In the genomic region with DNA sequence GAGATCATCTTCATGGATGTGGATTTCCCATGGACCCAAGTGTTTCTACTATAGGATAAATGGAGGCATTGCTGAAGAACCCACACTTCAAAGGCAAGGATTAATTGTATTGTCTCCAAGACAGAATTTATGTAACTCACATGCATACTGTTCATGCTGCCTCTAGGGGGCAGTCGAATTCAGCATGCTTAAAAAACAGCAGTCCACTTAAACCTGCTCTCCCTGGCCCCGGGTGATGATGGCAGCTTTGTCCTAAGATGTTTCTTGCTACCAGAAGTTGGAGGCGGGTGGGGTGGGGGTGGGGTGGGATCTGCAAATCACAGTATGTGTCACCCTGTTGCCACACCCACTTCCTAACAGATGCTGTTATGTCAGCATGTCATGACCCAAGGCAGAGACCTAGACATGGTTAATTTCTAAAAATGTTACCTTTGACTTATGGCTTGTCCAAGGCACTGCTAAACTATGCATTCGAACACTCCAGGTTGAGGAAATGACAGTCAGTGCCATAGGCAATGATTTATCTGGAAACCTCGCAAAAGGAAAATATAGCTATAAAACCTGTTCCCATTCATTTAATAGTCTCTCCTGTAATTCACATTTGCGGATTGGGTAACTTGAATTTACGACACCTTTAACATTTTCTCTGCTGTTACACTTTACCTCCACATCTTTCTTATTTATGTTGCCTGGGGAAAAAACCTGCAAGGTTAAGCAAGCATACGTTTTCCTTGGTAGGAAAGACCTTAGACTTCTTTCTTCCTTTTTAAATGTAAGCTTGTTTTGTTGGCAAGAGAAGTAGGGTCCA, we compare ENCODE assay signal across 10 mouse cellular contexts.
DNase-seq lines count a peak whose midpoint lies in the region; ATAC-seq lines count a peak whose summit lies in the region.
"Had no signal": no experiment of that assay in that cellular context is flagged by ENCODE, and none has a peak within 500 bp of the region (broad histone marks: within the 10 kb centered on the region; RNA-seq: fewer than 3 reads in every experiment).

No protein-coding gene starts in this region.

- no peaks in the 10 kb centered on the region for H3K4me1 ChIP-seq in embryonic facial prominence, embryonic 14.5 days (ENCODE audit: control insufficient read depth, insufficient read depth, low read length)
- H3K4me1 ChIP-seq in neural tube, embryonic 11.5 days (ENCODE audit: control insufficient read depth, insufficient read depth, low read length): no peaks in the 10 kb centered on the region
- H3K4me1 ChIP-seq: stomach, embryonic 15.5 days had no signal

- no peak overlapping the region for H3K4me3 ChIP-seq in embryonic facial prominence, embryonic 14.5 days (ENCODE audit: low read depth, low read length)
- H3K4me3 ChIP-seq in neural tube, embryonic 11.5 days (ENCODE audit: low read depth, low read length): no peak overlapping the region
- H3K4me3 ChIP-seq: limb, embryonic 12.5 days; stomach, embryonic 15.5 days had no signal

- no peak for ATAC-seq in embryonic facial prominence, embryonic 14.5 days (ENCODE audit: low read depth)
- no peak for ATAC-seq in neural tube, embryonic 11.5 days (ENCODE audit: insufficient read depth, low FRiP score, low TSS enrichment)

- no peak overlapping the region for H3K9ac ChIP-seq in embryonic facial prominence, embryonic 14.5 days (ENCODE audit: low read depth, low read length)
- no peak overlapping the region for H3K9ac ChIP-seq in neural tube, embryonic 11.5 days (ENCODE audit: low read length)
- H3K9ac ChIP-seq: limb, embryonic 12.5 days; stomach, embryonic 15.5 days had no signal

- no peak overlapping the region for H3K4me2 ChIP-seq in embryonic facial prominence, embryonic 14.5 days (ENCODE audit: low read depth, low read length)
- no peak overlapping the region for H3K4me2 ChIP-seq in neural tube, embryonic 11.5 days (ENCODE audit: low read depth)
- H3K4me2 ChIP-seq: limb, embryonic 12.5 days; stomach, embryonic 15.5 days had no signal

- intact Hi-C loops in heart, postnatal 25 days (cut with DNase I): loop anchor here (5.0 to 10.0 kb wide), 3 partner anchors 417 to 1355 kb away; no protein-coding TSS in a partner anchor

- H3K27ac ChIP-seq in embryonic facial prominence, embryonic 14.5 days (replicated peaks; ENCODE audit: low read depth, low read length): no peak overlapping the region
- no peak overlapping the region for H3K27ac ChIP-seq in neural tube, embryonic 11.5 days (ENCODE audit: low read depth, low read length)
- H3K27ac ChIP-seq: limb, embryonic 12.5 days; stomach, embryonic 15.5 days had no signal

- no peaks in the 10 kb centered on the region for H3K9me3 ChIP-seq in embryonic facial prominence, embryonic 14.5 days (ENCODE audit: control insufficient read depth, low read length)
- H3K9me3 ChIP-seq in neural tube, embryonic 11.5 days (ENCODE audit: control insufficient read depth, low read length): no peaks in the 10 kb centered on the region
- H3K9me3 ChIP-seq: limb, embryonic 12.5 days; stomach, embryonic 15.5 days had no signal

- peak; percentile 8 for DNase-seq in gastrocnemius, postnatal 10 days
- no peak for DNase-seq in gastrocnemius, postnatal 25 days
- peak; percentile 42 for DNase-seq in testis, postnatal 10 days (ENCODE audit: low spot score)
- DNase-seq in testis, postnatal 14 days (ENCODE audit: low spot score): no peak
- peak; percentile 62 for DNase-seq in embryonic facial prominence, embryonic 14.5 days (ENCODE audit: low spot score)
- peak; percentile 51 for DNase-seq in neural tube, embryonic 11.5 days (ENCODE audit: low spot score)
- DNase-seq in layer of hippocampus, adult 9-11 months: no peak
- DNase-seq in heart, postnatal 25 days (ENCODE audit: low spot score): no peak

- H3K27me3 ChIP-seq in embryonic facial prominence, embryonic 14.5 days (replicated peaks; ENCODE audit: control insufficient read depth, insufficient read depth, low read length): no peaks in the 10 kb centered on the region
- no peaks in the 10 kb centered on the region for H3K27me3 ChIP-seq in neural tube, embryonic 11.5 days (ENCODE audit: control insufficient read depth, insufficient read depth, low read length)
- H3K27me3 ChIP-seq: limb, embryonic 12.5 days; stomach, embryonic 15.5 days had no signal

- 57% methylated on average over 8 of the region's 8 CpGs for WGBS in embryonic facial prominence, embryonic 14.5 days
- WGBS in neural tube, embryonic 11.5 days: 49% methylated on average over 8 of the region's 8 CpGs

- H3K36me3 ChIP-seq in embryonic facial prominence, embryonic 14.5 days (ENCODE audit: control insufficient read depth, insufficient read depth, low read length): no peaks in the 10 kb centered on the region
- no peaks in the 10 kb centered on the region for H3K36me3 ChIP-seq in neural tube, embryonic 11.5 days (ENCODE audit: control insufficient read depth, insufficient read depth, low read length)
- H3K36me3 ChIP-seq: limb, embryonic 12.5 days; stomach, embryonic 15.5 days had no signal

Comparison
In these comparisons a context has a peak if more than half of its experiments do, and no peak if none do; other contexts are left out.
1. DNase-seq: peak in gastrocnemius, postnatal 10 days (single experiment), testis, postnatal 10 days (single experiment), embryonic facial prominence, embryonic 14.5 days (single experiment) and neural tube, embryonic 11.5 days (single experiment); none in gastrocnemius, postnatal 25 days (single experiment), testis, postnatal 14 days (single experiment), layer of hippocampus, adult 9-11 months (single experiment) and heart, postnatal 25 days (single experiment).